ENCODE assay signal across 17 mouse cellular contexts in genomic region chr14:105288529-105288928, GRCm38 (mm10). TPM values are rescaled to one million over a fixed set of nuclear protein-coding genes. Genes with fewer than 3 reads are reported as not detected.
DNase-seq lines count a peak whose midpoint lies in the region; ATAC-seq lines count a peak whose summit lies in the region.
"Had no signal": no experiment of that assay in that cellular context is flagged by ENCODE, and none has a peak within 500 bp of the region (broad histone marks: within the 10 kb centered on the region; RNA-seq: fewer than 3 reads in every experiment).

No protein-coding gene starts in this region.

- H3K27ac ChIP-seq in forebrain, embryonic 12.5 days, result no peak overlapping the region
- H3K27ac ChIP-seq: heart, embryonic 10.5 days; limb, embryonic 13.5 days had no signal

- no peaks in the 10 kb centered on the region for H3K27me3 ChIP-seq in forebrain, embryonic 12.5 days
- H3K27me3 ChIP-seq: limb, embryonic 13.5 days had no signal

- no peaks in the 10 kb centered on the region for H3K9me3 ChIP-seq in forebrain, embryonic 12.5 days
- H3K9me3 ChIP-seq: heart, embryonic 10.5 days; limb, embryonic 13.5 days had no signal

- H3K4me3 ChIP-seq in forebrain, embryonic 12.5 days (replicated peaks), result no peak overlapping the region
- H3K4me3 ChIP-seq: heart, embryonic 10.5 days; limb, embryonic 13.5 days had no signal

- 98% methylated on average over 4 of the region's 4 CpGs for WGBS in forebrain, embryonic 12.5 days

- ATAC-seq in common myeloid progenitor, adult 5-6 weeks (replicated peaks; ENCODE audit: low read depth, poor library complexity, severe bottlenecking), result peak; percentile 52; the same call in 1 of the 2 replicates
- no peak for ATAC-seq in forebrain, embryonic 12.5 days (ENCODE audit: low FRiP score)
- ATAC-seq: forebrain, embryonic 16.5 days had no signal

- peak; percentile 7 for DNase-seq in gastrocnemius, postnatal 25 days
- no peak for DNase-seq in gastrocnemius, adult 18-20 months (ENCODE audit: low spot score)
- peak; percentile 4 to 9 for DNase-seq in B cell, adult 2 months
- DNase-seq in monocyte, adult 2 months (ENCODE audit: low read depth in 1 of 2, low spot score in 2 of 2), result peak; percentile 11 to 22
- no peak for DNase-seq in urinary bladder, adult 18-20 months (ENCODE audit: low spot score in 2 of 2)
- DNase-seq in layer of hippocampus, adult 18-20 months (ENCODE audit: low spot score in 2 of 2), result no peak
- DNase-seq: cerebellum, adult 9-10 months; gastrocnemius, postnatal 10 days; heart, postnatal 36 days; kidney, postnatal 25 days; right cerebral cortex, postnatal 14 days; thymus, adult 2 months had no signal

- H3K4me2 ChIP-seq in forebrain, embryonic 12.5 days, result no peak overlapping the region
- H3K4me2 ChIP-seq: limb, embryonic 13.5 days had no signal

- H3K36me3 ChIP-seq in forebrain, embryonic 12.5 days (replicated peaks), result peaks cover 21% of the 10 kb centered on the region

- no peaks in the 10 kb centered on the region for H3K4me1 ChIP-seq in forebrain, embryonic 12.5 days
- H3K4me1 ChIP-seq: heart, embryonic 10.5 days; limb, embryonic 13.5 days had no signal

- H3K9ac ChIP-seq in forebrain, embryonic 12.5 days, result no peak overlapping the region
- H3K9ac ChIP-seq: limb, embryonic 13.5 days had no signal

RNA-seq across cellular contexts. Expression of gene Ndfip2, which starts 30.2 kb away (rescaled TPM):
- 10 to 100 TPM; 13.2 to 13.3 TPM for total RNA-seq in gastrocnemius, postnatal 25 days (2021)
- 10 to 100 TPM; 11.8 to 12.6 TPM for total RNA-seq in gastrocnemius, adult 18-20 months (2021)
- total RNA-seq in common myeloid progenitor, adult 5-6 weeks (2017), result 9.9 and 14.0 TPM in 2 replicates
- 61.5 and 65.7 TPM in 2 replicates for polyA plus RNA-seq in forebrain, embryonic 12.5 days (2016; fragmentation: Nextera tagmentation; extraction: Ambion mirVana)
- total RNA-seq in layer of hippocampus, adult 18-20 months (2021), result 10 to 100 TPM; 81.4 to 85.3 TPM

Comparison
In these comparisons a context has a peak if more than half of its experiments do, and no peak if none do; other contexts are left out.
1. DNase-seq: peak in gastrocnemius, postnatal 25 days (single experiment), B cell, adult 2 months (2 of 2) and monocyte, adult 2 months (2 of 2); none in gastrocnemius, adult 18-20 months (single experiment), urinary bladder, adult 18-20 months (0 of 2) and layer of hippocampus, adult 18-20 months (0 of 2).